Mouse (Mus musculus) embryonic facial prominence, embryonic 14.5 days (tissue): ENCODE measurements around the gene Fzd1. TPM values are rescaled to one million over a fixed set of nuclear protein-coding genes. Genes with fewer than 3 reads are reported as not detected.

Source experiments
- ATAC-seq: fragments of 200-750 bp; cut with Nextera tagmentation; 2 replicates; pipeline ENCODE4 v1.8.0; 2017; ENCODE audit warnings: low read depth, moderate number of reproducible peaks, moderate TSS enrichment
- DNase-seq: peaks from one replicate; pipeline ENCODE4 v3.0.0-alpha.2; 2015; ENCODE audit warnings: low spot score
- H3K27ac ChIP-seq: fragments of 300-500 bp; sonication (generic); replicated peaks from 2 replicates; pipeline ENCODE4 v1.5.1; 2014; ENCODE audit warnings: low read depth, mild to moderate bottlenecking, low read length, moderate library complexity
- H3K27me3 ChIP-seq: fragments of 300-500 bp; sonication (generic); replicated peaks from 2 replicates; pipeline ENCODE4 v1.6.1; 2014; ENCODE audit warnings: low read length; ENCODE audit not compliant: control insufficient read depth, insufficient read depth
- H3K36me3 ChIP-seq: fragments of 300-500 bp; sonication (generic); 2 replicates; pipeline ENCODE4 v1.6.1; 2014; ENCODE audit warnings: low read length, mixed read lengths; ENCODE audit not compliant: control insufficient read depth, insufficient read depth
- H3K4me1 ChIP-seq: fragments of 300-500 bp; sonication (generic); 2 replicates; pipeline ENCODE4 v1.6.1; 2014; ENCODE audit warnings: antibody characterized with exemption, low read length; ENCODE audit not compliant: control insufficient read depth, insufficient read depth
- H3K4me2 ChIP-seq: fragments of 300-500 bp; sonication (generic); 2 replicates; pipeline ENCODE4 v1.6.1; 2014; ENCODE audit warnings: low read depth, mild to moderate bottlenecking, low read length, moderate library complexity, mixed read lengths
- H3K4me3 ChIP-seq: fragments of 300-500 bp; sonication (generic); 2 replicates; pipeline ENCODE4 v1.5.1; 2014; ENCODE audit warnings: low read depth, mild to moderate bottlenecking, low read length
- H3K9ac ChIP-seq: fragments of 300-500 bp; sonication (generic); 2 replicates; pipeline ENCODE4 v1.6.1; 2014; ENCODE audit warnings: low read depth, mild to moderate bottlenecking, low read length, moderate library complexity, mixed read lengths
- H3K9me3 ChIP-seq: fragments of 300-500 bp; sonication (generic); 2 replicates; pipeline ENCODE4 v1.6.1; 2016; ENCODE audit warnings: low read length; ENCODE audit not compliant: control insufficient read depth
- WGBS: fragments of 180-500 bp; shearing (Covaris S2); extraction: QIAGEN DNeasy Blood & Tissue Kit; methylation state at CpG from one replicate; pipeline ENCODE4 v1.1.7; 2014; 5-methylcytosine and 5-hydroxymethylcytosine counted together
- polyA plus RNA-seq: library from polyadenylated mRNA; unstranded; fragments of >200 nt; fragmentation: Nextera tagmentation; extraction: Ambion mirVana; gene quantifications from 2 replicates; pipeline ENCODE4 v1.2.1, GENCODE M21; 2014

Fzd1 gene
- polyA plus RNA-seq, result 29.6 and 31.8 TPM in 2 replicates

- Histone ChIP-seq H3K4me1 (peaks cover 12% of the 10 kb centered on the region), H3K4me2 (peak within 1 kb of the TSS; percentile 94), H3K27me3 (no peaks in the 10 kb centered on the region), H3K9me3 (no peaks in the 10 kb centered on the region), H3K9ac (peak within 1 kb of the TSS; percentile 95), H3K36me3 (no peaks in the 10 kb centered on the region), H3K4me3 (peak within 1 kb of the TSS; percentile 89), H3K27ac (peak within 1 kb of the TSS; percentile 98)
- DNase-seq (peak; percentile 98), ATAC-seq (peak; percentile 97)
- WGBS, result 0% methylated on average over 18 of the region's 33 CpGs
These were observed at the start of gene Fzd1 for GRCm38 (mm10) chr5:4757902-4758301. Gene Fzd1 (minus strand): TSS chr5:4758035.

GRCm38 (mm10) chr5:4805228-4805627, 47.4 kb upstream of the Fzd1 start:
- H3K27me3 ChIP-seq, result no peaks in the 10 kb centered on the region
- no peak overlapping the region for H3K9ac ChIP-seq
- H3K36me3 ChIP-seq, result no peaks in the 10 kb centered on the region
- ATAC-seq (no peak), DNase-seq (no peak)
- peaks cover 6% of the 10 kb centered on the region; the same call in 1 of the 2 replicates for H3K4me1 ChIP-seq
- H3K4me2 ChIP-seq, result no peak overlapping the region
- 35% methylated on average over 4 of the region's 4 CpGs for WGBS
- no peak overlapping the region for H3K27ac ChIP-seq
- no peaks in the 10 kb centered on the region for H3K9me3 ChIP-seq
- no peak overlapping the region for H3K4me3 ChIP-seq

- no peaks in the 10 kb centered on the region for H3K27me3 ChIP-seq
- H3K27ac ChIP-seq, result no peak overlapping the region
- H3K4me3 ChIP-seq, result no peak overlapping the region
- no peak overlapping the region for H3K4me2 ChIP-seq
- no peaks in the 10 kb centered on the region for H3K36me3 ChIP-seq
- no peak for ATAC-seq
- no peak overlapping the region for H3K9ac ChIP-seq
- 66% methylated on average over 5 of the region's 5 CpGs for WGBS
- peaks cover 6% of the 10 kb centered on the region; the same call in 1 of the 2 replicates for H3K4me1 ChIP-seq
- no peak for DNase-seq
- H3K9me3 ChIP-seq, result no peaks in the 10 kb centered on the region
These were observed 45.9 kb upstream of the Fzd1 start for GRCm38 (mm10) chr5:4803708-4804107.

- Histone ChIP-seq H3K36me3 (no peaks in the 10 kb centered on the region), H3K27ac (no peak overlapping the region), H3K4me2 (no peak overlapping the region), H3K4me1 (peaks cover 6% of the 10 kb centered on the region; the same call in 1 of the 2 replicates), H3K27me3 (no peaks in the 10 kb centered on the region), H3K9me3 (no peaks in the 10 kb centered on the region), H3K4me3 (no peak overlapping the region), H3K9ac (no peak overlapping the region)
- no peak for DNase-seq
- no peak for ATAC-seq
These were observed 44.1 kb upstream of the Fzd1 start for GRCm38 (mm10) chr5:4801971-4802370.

- peaks cover 6% of the 10 kb centered on the region; the same call in 1 of the 2 replicates for H3K4me1 ChIP-seq
- H3K36me3 ChIP-seq, result no peaks in the 10 kb centered on the region
- H3K4me2 ChIP-seq, result no peak overlapping the region
- DNase-seq (no peak), ATAC-seq (no peak)
- no peaks in the 10 kb centered on the region for H3K27me3 ChIP-seq
- H3K9ac ChIP-seq, result no peak overlapping the region
- 65% methylated on average over 8 of the region's 8 CpGs for WGBS
- no peak overlapping the region for H3K27ac ChIP-seq
- no peak overlapping the region for H3K4me3 ChIP-seq
- no peaks in the 10 kb centered on the region for H3K9me3 ChIP-seq
These were observed 43.4 kb upstream of the Fzd1 start for GRCm38 (mm10) chr5:4801096-4801850.

- DNase-seq, result no peak
- no peaks in the 10 kb centered on the region for H3K36me3 ChIP-seq
- no peak overlapping the region for H3K27ac ChIP-seq
- H3K4me1 ChIP-seq, result peaks cover 8% of the 10 kb centered on the region
- no peaks in the 10 kb centered on the region for H3K27me3 ChIP-seq
- no peak overlapping the region for H3K4me2 ChIP-seq
- no peak overlapping the region for H3K4me3 ChIP-seq
- WGBS, result 48% methylated on average over 3 of the region's 3 CpGs
- H3K9ac ChIP-seq, result no peak overlapping the region
- H3K9me3 ChIP-seq, result no peaks in the 10 kb centered on the region
- no peak for ATAC-seq
These were observed 33.4 kb upstream of the Fzd1 start for GRCm38 (mm10) chr5:4791219-4791618.

GRCm38 (mm10) chr5:4790265-4790664, 32.4 kb upstream of the Fzd1 start:
- no peaks in the 10 kb centered on the region for H3K9me3 ChIP-seq
- peaks cover 8% of the 10 kb centered on the region for H3K4me1 ChIP-seq
- no peak overlapping the region for H3K4me2 ChIP-seq
- H3K9ac ChIP-seq, result no peak overlapping the region
- H3K4me3 ChIP-seq, result no peak overlapping the region
- H3K36me3 ChIP-seq, result no peaks in the 10 kb centered on the region
- DNase-seq (no peak), ATAC-seq (no peak)
- no peaks in the 10 kb centered on the region for H3K27me3 ChIP-seq
- WGBS, result 90% methylated on average over 4 of the region's 4 CpGs
- no peak overlapping the region for H3K27ac ChIP-seq

GRCm38 (mm10) chr5:4788484-4788883, 30.6 kb upstream of the Fzd1 start:
- no peak for DNase-seq
- Histone ChIP-seq H3K27ac (no peak overlapping the region), H3K4me3 (no peak overlapping the region), H3K9me3 (no peaks in the 10 kb centered on the region), H3K27me3 (no peaks in the 10 kb centered on the region), H3K4me2 (no peak overlapping the region), H3K36me3 (no peaks in the 10 kb centered on the region), H3K4me1 (peaks cover 8% of the 10 kb centered on the region), H3K9ac (no peak overlapping the region)
- WGBS, result 72% methylated on average over 3 of the region's 3 CpGs
- no peak for ATAC-seq

- ATAC-seq, result no peak
- H3K9ac ChIP-seq, result no peak overlapping the region
- WGBS, result 81% methylated on average over 3 of the region's 3 CpGs
These were observed 29.0 kb upstream of the Fzd1 start for GRCm38 (mm10) chr5:4786816-4787215.

More at GRCm38 (mm10) chr5:4786816-4787215, 29.0 kb upstream of the Fzd1 start:
- DNase-seq, result no peak
- Histone ChIP-seq H3K27me3 (no peaks in the 10 kb centered on the region), H3K36me3 (no peaks in the 10 kb centered on the region), H3K4me3 (no peak overlapping the region), H3K9me3 (no peaks in the 10 kb centered on the region), H3K4me2 (no peak overlapping the region), H3K27ac (no peak overlapping the region), H3K4me1 (peaks cover 8% of the 10 kb centered on the region)
